ENCODE assay signal across 8 mouse cellular contexts in the genomic region with DNA sequence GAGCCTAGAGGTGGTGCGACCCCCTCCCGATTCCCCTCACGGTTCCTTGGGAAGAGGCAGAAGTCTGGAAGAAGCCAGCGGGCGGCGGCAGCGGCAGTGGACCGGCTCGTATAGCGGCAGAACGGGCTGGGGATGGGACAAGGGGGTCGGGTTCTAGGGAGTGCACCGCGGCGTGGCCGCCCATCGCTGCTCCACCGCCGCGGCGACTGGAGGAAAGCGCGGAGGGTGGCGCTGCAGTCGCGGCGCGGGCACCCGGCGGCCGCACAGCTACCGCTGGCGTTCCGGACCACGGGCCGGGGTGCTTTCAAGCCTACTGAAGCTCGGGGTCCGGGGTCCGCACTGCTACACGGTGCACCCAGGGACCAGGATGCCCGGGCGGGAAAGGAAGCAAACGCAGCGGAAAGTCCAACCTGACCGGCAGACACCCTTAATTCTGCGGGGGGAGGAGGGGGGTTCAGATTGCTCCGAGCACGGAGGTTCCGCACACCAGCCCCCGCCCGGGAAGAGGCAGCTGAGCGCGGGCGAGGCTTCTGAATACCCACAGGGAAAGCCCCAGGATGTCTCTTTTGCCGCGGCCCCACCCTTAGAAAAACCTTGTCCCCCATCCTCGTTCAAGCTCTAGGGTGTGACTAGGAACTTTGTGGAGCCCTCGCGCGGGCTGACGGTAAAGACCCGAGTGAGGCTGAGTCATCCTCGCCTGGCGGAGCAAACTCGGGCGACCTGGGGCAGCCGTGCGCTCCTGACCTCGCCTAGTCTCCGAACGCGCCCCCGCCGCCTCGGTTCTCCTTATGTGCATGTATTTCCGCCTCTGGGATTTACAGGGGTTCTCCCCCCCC. TPM values are rescaled to one million over a fixed set of nuclear protein-coding genes. Genes with fewer than 3 reads are reported as not detected.
DNase-seq lines count a peak whose midpoint lies in the region; ATAC-seq lines count a peak whose summit lies in the region.

No protein-coding gene starts in this region.

- H3K9ac ChIP-seq in kidney, embryonic 16.5 days (replicated peaks; ENCODE audit: low read length): peak overlapping the region; percentile 72
- H3K9ac ChIP-seq in forebrain, embryonic 13.5 days: peak overlapping the region; percentile 74
- peak overlapping the region; percentile 47 for H3K9ac ChIP-seq in intestine, embryonic 15.5 days
- no peak overlapping the region for H3K9ac ChIP-seq in liver, embryonic 15.5 days

- WGBS in kidney, embryonic 16.5 days: under 1% methylated on average over 65 of the region's 76 CpGs
- WGBS in forebrain, embryonic 13.5 days: under 1% methylated on average over 73 of the region's 76 CpGs
- WGBS in intestine, embryonic 15.5 days: under 1% methylated on average over 76 of the region's 76 CpGs
- under 1% methylated on average over 76 of the region's 76 CpGs for WGBS in liver, embryonic 15.5 days (ENCODE audit: insufficient replicate concordance)

- H3K4me2 ChIP-seq in kidney, embryonic 16.5 days (replicated peaks; ENCODE audit: low read depth, low read length): peak overlapping the region; percentile 100
- peak overlapping the region; percentile 98 for H3K4me2 ChIP-seq in forebrain, embryonic 13.5 days
- H3K4me2 ChIP-seq in intestine, embryonic 15.5 days (replicated peaks): peak overlapping the region; percentile 99
- peak overlapping the region; percentile 61 for H3K4me2 ChIP-seq in liver, embryonic 15.5 days

- DNase-seq in kidney, adult 11 months: no peak
- peak; percentile 70 for DNase-seq in brain, adult 2 months (ENCODE audit: low read depth, low spot score)
- DNase-seq in right cerebral cortex, postnatal 36 days (ENCODE audit: low spot score in 2 of 2): peak; percentile 30 to 44

- H3K27ac ChIP-seq in kidney, embryonic 16.5 days (ENCODE audit: low read length): no peak overlapping the region
- H3K27ac ChIP-seq in forebrain, embryonic 13.5 days: peak overlapping the region; percentile 57
- H3K27ac ChIP-seq in intestine, embryonic 15.5 days: 0 out of 2 replicates have a peak overlapping the region, but pooled peaks have one; percentile 32
- H3K27ac ChIP-seq in liver, embryonic 15.5 days (replicated peaks): no peak overlapping the region

- peak overlapping the region; percentile 70 for H3K4me3 ChIP-seq in kidney, embryonic 16.5 days (ENCODE audit: low read length)
- peak overlapping the region; percentile 71 for H3K4me3 ChIP-seq in forebrain, embryonic 13.5 days
- H3K4me3 ChIP-seq in intestine, embryonic 15.5 days (replicated peaks): peak overlapping the region; percentile 58
- peak overlapping the region; percentile 31 for H3K4me3 ChIP-seq in liver, embryonic 15.5 days (replicated peaks)

- H3K27me3 ChIP-seq in kidney, embryonic 16.5 days (ENCODE audit: insufficient read depth, low read length): peaks cover 68% of the 10 kb centered on the region
- peaks cover 59% of the 10 kb centered on the region for H3K27me3 ChIP-seq in forebrain, embryonic 13.5 days
- peaks cover 71% of the 10 kb centered on the region for H3K27me3 ChIP-seq in intestine, embryonic 15.5 days (replicated peaks)
- H3K27me3 ChIP-seq in liver, embryonic 15.5 days: peaks cover 83% of the 10 kb centered on the region

- H3K36me3 ChIP-seq in kidney, embryonic 16.5 days (ENCODE audit: insufficient read depth, low read length): no peaks in the 10 kb centered on the region
- H3K36me3 ChIP-seq in forebrain, embryonic 13.5 days (ENCODE audit: poor library complexity, severe bottlenecking): no peaks in the 10 kb centered on the region
- H3K36me3 ChIP-seq in intestine, embryonic 15.5 days: no peaks in the 10 kb centered on the region
- H3K36me3 ChIP-seq in liver, embryonic 15.5 days (replicated peaks): no peaks in the 10 kb centered on the region

- peaks cover 17% of the 10 kb centered on the region for H3K4me1 ChIP-seq in kidney, embryonic 16.5 days (ENCODE audit: insufficient read depth, low read length)
- H3K4me1 ChIP-seq in forebrain, embryonic 13.5 days: peaks cover 34% of the 10 kb centered on the region
- peaks cover 15% of the 10 kb centered on the region for H3K4me1 ChIP-seq in intestine, embryonic 15.5 days (replicated peaks)
- H3K4me1 ChIP-seq in liver, embryonic 15.5 days (replicated peaks): 0 out of 2 replicates have a peak, but pooled peaks cover 7% of the 10 kb centered on the region

- ATAC-seq in kidney, embryonic 16.5 days (ENCODE audit: low FRiP score, low TSS enrichment): peak; percentile 75
- peak; percentile 66 for ATAC-seq in forebrain, embryonic 13.5 days
- ATAC-seq in intestine, embryonic 15.5 days: peak; percentile 66
- no peak for ATAC-seq in liver, embryonic 15.5 days (ENCODE audit: insufficient read depth)
- ATAC-seq in inflammation-experienced regulatory T-cells, adult 6 months: no peak

- no peaks in the 10 kb centered on the region for H3K9me3 ChIP-seq in kidney, embryonic 16.5 days (ENCODE audit: low read length)
- H3K9me3 ChIP-seq in forebrain, embryonic 13.5 days (replicated peaks): no peaks in the 10 kb centered on the region
- H3K9me3 ChIP-seq in intestine, embryonic 15.5 days: no peaks in the 10 kb centered on the region
- no peaks in the 10 kb centered on the region for H3K9me3 ChIP-seq in liver, embryonic 15.5 days (replicated peaks)

RNA-seq across cellular contexts. Expression of a gene that starts 0.9 kb away (rescaled TPM):
- polyA plus RNA-seq in kidney, embryonic 16.5 days (2015; fragmentation: Nextera tagmentation; extraction: Ambion mirVana): 2.0 and 2.8 TPM in 2 replicates
- polyA plus RNA-seq in forebrain, embryonic 13.5 days (2015; fragmentation: Nextera tagmentation; extraction: Ambion mirVana): 12.3 and 16.6 TPM in 2 replicates
- 1.4 and 1.7 TPM in 2 replicates for polyA plus RNA-seq in intestine, embryonic 15.5 days (2015; fragmentation: Nextera tagmentation; extraction: Ambion mirVana)
- 0.03 and 0.07 TPM in 2 replicates for polyA plus RNA-seq in liver, embryonic 15.5 days (2015; fragmentation: Nextera tagmentation; extraction: Ambion mirVana)
- under 1 TPM in 1 of 3 experiments, not detected in 2; 0.27 TPM for polyA plus RNA-seq in inflammation-experienced regulatory T-cells, adult 6 months (2017; shearing (Covaris generic))

Comparison
In these comparisons a context has a peak if more than half of its experiments do, and no peak if none do; other contexts are left out.
1. ATAC-seq: peak in kidney, embryonic 16.5 days (single experiment), forebrain, embryonic 13.5 days (single experiment) and intestine, embryonic 15.5 days (single experiment); none in liver, embryonic 15.5 days (single experiment) and inflammation-experienced regulatory T-cells, adult 6 months (single experiment).
2. H3K27ac ChIP-seq: peak in forebrain, embryonic 13.5 days (single experiment) and intestine, embryonic 15.5 days (single experiment); none in kidney, embryonic 16.5 days (single experiment) and liver, embryonic 15.5 days (single experiment).
3. Peak in every context shown above with its lines, with median percentiles within 50 percentile points of each other: H3K4me2 ChIP-seq and H3K4me3 ChIP-seq.